Mouse (Mus musculus) hindbrain, embryonic 12.5 days (tissue): ENCODE data around the gene Lamp2. TPM values are rescaled to one million over a fixed set of nuclear protein-coding genes. Genes with fewer than 3 reads are reported as not detected.
"Not testable (repeated sequence)": the region's sequence is repeated elsewhere in the genome, so short reads cannot be mapped to it uniquely, and the experiment has no call there.

Source experiments
- ATAC-seq: fragments of 200-750 bp; cut with Nextera tagmentation; 2 replicates; pipeline ENCODE4 v1.8.0; 2017; ENCODE audit warnings: moderate TSS enrichment; ENCODE audit not compliant: low FRiP score
- H3K27ac ChIP-seq: fragments of 300-500 bp; sonication (generic); 2 replicates; pipeline ENCODE4 v1.5.1; 2016; ENCODE audit warnings: mild to moderate bottlenecking
- H3K27me3 ChIP-seq: fragments of 300-500 bp; sonication (generic); 2 replicates; pipeline ENCODE4 v1.6.1; 2016; ENCODE audit warnings: mild to moderate bottlenecking
- H3K36me3 ChIP-seq: fragments of 300-500 bp; sonication (generic); 2 replicates; pipeline ENCODE4 v1.6.1; 2016; ENCODE audit warnings: mild to moderate bottlenecking
- H3K4me1 ChIP-seq: fragments of 300-500 bp; sonication (generic); 2 replicates; pipeline ENCODE4 v1.6.1; 2016
- H3K4me2 ChIP-seq: fragments of 300-500 bp; sonication (generic); replicated peaks from 2 replicates; pipeline ENCODE4 v1.6.1; 2016; ENCODE audit warnings: mild to moderate bottlenecking
- H3K4me3 ChIP-seq: fragments of 300-500 bp; sonication (generic); 2 replicates; pipeline ENCODE4 v1.5.1; 2016; ENCODE audit warnings: mild to moderate bottlenecking
- H3K9ac ChIP-seq: fragments of 300-500 bp; sonication (generic); 2 replicates; pipeline ENCODE4 v1.6.1; 2016; ENCODE audit warnings: mild to moderate bottlenecking, moderate library complexity
- H3K9me3 ChIP-seq: fragments of 300-500 bp; sonication (generic); replicated peaks from 2 replicates; pipeline ENCODE4 v1.6.1; 2016; ENCODE audit warnings: mild to moderate bottlenecking
- WGBS: fragments of 180-500 bp; shearing (Covaris S2); methylation state at CpG from one replicate; pipeline ENCODE4 v1.1.7; 2016; 5-methylcytosine and 5-hydroxymethylcytosine counted together
- polyA plus RNA-seq: library from polyadenylated mRNA; unstranded; fragments of >200 nt; fragmentation: Nextera tagmentation; extraction: Ambion mirVana; gene quantifications from 2 replicates; pipeline ENCODE4 v1.2.1, GENCODE M21; 2016

The Lamp2 gene
- polyA plus RNA-seq, 1 experiment from 2014 or later: 82.8 TPM

- ATAC-seq: no peak
- Histone ChIP-seq H3K9me3 (no peaks in the 10 kb centered on the region), H3K27me3 (no peaks in the 10 kb centered on the region), H3K36me3 (no peaks in the 10 kb centered on the region; the same call in 1 of the 2 replicates), H3K9ac (no peak overlapping the region), H3K27ac (no peak overlapping the region), H3K4me2 (no peak overlapping the region), H3K4me3 (no peak overlapping the region), H3K4me1 (no peaks in the 10 kb centered on the region)
- 88% methylated on average over 3 of the region's 3 CpGs for WGBS
Measured at GRCm38 (mm10) chrX:38422396-38422795, 33.9 kb downstream of the Lamp2 start.

DNA sequence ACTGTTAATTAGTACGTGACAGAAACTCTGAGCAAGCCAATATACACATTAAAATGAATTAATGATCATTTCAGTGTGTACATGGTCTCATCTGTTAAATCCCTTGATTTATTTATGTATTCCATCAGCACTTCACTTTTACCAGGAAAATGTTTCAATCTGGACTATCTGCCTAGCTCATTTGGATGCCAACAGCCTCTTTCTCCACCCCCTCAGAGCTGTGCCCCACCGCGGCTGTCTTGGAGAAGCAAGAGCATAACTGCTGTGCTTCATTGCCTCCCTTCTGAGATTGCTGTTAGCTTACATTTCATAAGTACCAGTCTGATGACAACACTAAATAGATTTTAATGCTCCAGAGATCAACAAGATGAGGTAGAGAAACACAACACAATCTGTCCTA lies 52.4 kb downstream of the Lamp2 start:
- H3K36me3 ChIP-seq: no peaks in the 10 kb centered on the region
- H3K9ac ChIP-seq: no peak overlapping the region
- ATAC-seq: 0 out of 2 replicates have a peak, but pooled peaks have one; percentile 46
- no peak overlapping the region for H3K4me2 ChIP-seq
- 69% methylated on average over 3 of the region's 3 CpGs for WGBS
- H3K9me3 ChIP-seq: no peaks in the 10 kb centered on the region
- H3K27me3 ChIP-seq: no peaks in the 10 kb centered on the region
- H3K27ac ChIP-seq: no peak overlapping the region
- H3K4me3 ChIP-seq: no peak overlapping the region
- H3K4me1 ChIP-seq: no peaks in the 10 kb centered on the region

GRCm38 (mm10) chrX:38402981-38403380 lies 53.3 kb downstream of the Lamp2 start:
- H3K4me1 ChIP-seq: no peaks in the 10 kb centered on the region
- WGBS: 79% methylated on average over 5 of the region's 5 CpGs
- no peaks in the 10 kb centered on the region for H3K9me3 ChIP-seq
- H3K4me3 ChIP-seq: no peak overlapping the region
- H3K4me2 ChIP-seq: no peak overlapping the region
- H3K9ac ChIP-seq: no peak overlapping the region
- no peaks in the 10 kb centered on the region for H3K27me3 ChIP-seq
- H3K36me3 ChIP-seq: no peaks in the 10 kb centered on the region
- no peak overlapping the region for H3K27ac ChIP-seq
- ATAC-seq: no peak

GRCm38 (mm10) chrX:38402004-38402403 lies 54.2 kb downstream of the Lamp2 start:
- Histone ChIP-seq H3K27me3 (no peaks in the 10 kb centered on the region), H3K9ac (no peak overlapping the region), H3K4me2 (no peak overlapping the region), H3K27ac (no peak overlapping the region), H3K36me3 (no peaks in the 10 kb centered on the region), H3K9me3 (no peaks in the 10 kb centered on the region), H3K4me1 (no peaks in the 10 kb centered on the region), H3K4me3 (no peak overlapping the region)
- WGBS: 80% methylated on average over 6 of the region's 6 CpGs
- ATAC-seq: no peak

DNA sequence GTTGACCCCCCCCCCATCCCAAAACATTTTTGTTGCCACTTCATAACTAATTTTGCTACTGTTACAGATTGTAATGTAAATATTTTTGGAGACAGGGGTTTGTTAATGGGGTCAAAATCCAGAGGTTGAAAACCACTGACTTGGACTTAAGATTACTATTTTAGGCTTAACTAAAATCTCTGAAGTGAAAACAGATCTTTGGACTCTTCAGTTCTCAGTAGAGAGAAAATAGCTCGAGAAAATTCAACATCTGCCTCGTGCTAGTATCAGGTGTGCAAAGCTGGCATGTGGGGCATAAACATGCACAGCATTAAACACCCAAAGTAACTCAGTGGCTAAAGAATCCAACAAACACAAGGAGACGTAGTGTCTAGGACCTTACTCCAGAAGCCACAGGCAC lies 55.6 kb downstream of the Lamp2 start:
- WGBS: 94% methylated on average over 3 of the region's 3 CpGs
- ATAC-seq: no peak
- Histone ChIP-seq H3K27me3 (no peaks in the 10 kb centered on the region), H3K9me3 (no peaks in the 10 kb centered on the region), H3K36me3 (no peaks in the 10 kb centered on the region), H3K4me2 (no peak overlapping the region), H3K4me1 (no peaks in the 10 kb centered on the region), H3K27ac (no peak overlapping the region), H3K4me3 (no peak overlapping the region), H3K9ac (no peak overlapping the region)

DNA sequence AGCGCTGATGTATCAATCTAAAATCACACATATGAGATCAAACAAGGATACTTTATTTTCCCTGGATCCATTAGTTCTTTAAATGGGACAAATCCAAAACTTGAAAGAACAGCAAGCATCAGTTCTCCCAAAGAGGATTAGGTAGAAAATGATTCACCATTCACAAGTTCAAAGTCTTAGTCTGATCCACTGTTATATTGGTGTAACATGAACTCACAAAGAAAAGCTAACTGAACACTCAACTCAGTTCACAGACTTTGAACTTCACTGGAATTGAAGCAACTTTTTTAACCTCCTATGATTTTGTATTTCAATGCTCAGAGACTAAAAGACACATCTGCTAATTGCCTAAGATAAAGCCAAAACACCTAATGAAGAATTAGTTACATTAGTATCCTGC lies 56.6 kb downstream of the Lamp2 start:
- Histone ChIP-seq H3K27me3 (no peaks in the 10 kb centered on the region), H3K4me2 (no peak overlapping the region), H3K4me3 (no peak overlapping the region), H3K36me3 (no peaks in the 10 kb centered on the region), H3K27ac (no peak overlapping the region), H3K9ac (no peak overlapping the region), H3K9me3 (no peaks in the 10 kb centered on the region), H3K4me1 (no peaks in the 10 kb centered on the region)
- ATAC-seq: no peak
- whole genome bisulfite sequencing: 90% methylated on average over 1 of the region's 1 CpGs

GRCm38 (mm10) chrX:38373169-38373568 lies 83.1 kb downstream of the Lamp2 start:
- WGBS: 76% methylated on average over 1 of the region's 1 CpGs
- H3K9ac ChIP-seq, H3K27ac ChIP-seq, H3K36me3 ChIP-seq, H3K9me3 ChIP-seq, ATAC-seq, H3K27me3 ChIP-seq, H3K4me1 ChIP-seq, H3K4me2 ChIP-seq, H3K4me3 ChIP-seq: not testable (repeated sequence)

GRCm38 (mm10) chrX:38364621-38365020 lies 91.6 kb downstream of the Lamp2 start:
- not testable (repeated sequence) for ATAC-seq, H3K36me3 ChIP-seq, H3K4me3 ChIP-seq, H3K4me1 ChIP-seq, H3K27me3 ChIP-seq, H3K9me3 ChIP-seq, H3K4me2 ChIP-seq, H3K27ac ChIP-seq, H3K9ac ChIP-seq
- WGBS: 75% methylated on average over 1 of the region's 1 CpGs

GRCm38 (mm10) chrX:38362016-38362415 lies 94.2 kb downstream of the Lamp2 start:
- Histone ChIP-seq H3K4me1 (no peaks in the 10 kb centered on the region), H3K4me2 (no peak overlapping the region), H3K27me3 (no peaks in the 10 kb centered on the region), H3K36me3 (no peaks in the 10 kb centered on the region), H3K9ac (no peak overlapping the region), H3K27ac (no peak overlapping the region), H3K9me3 (no peaks in the 10 kb centered on the region), H3K4me3 (no peak overlapping the region)
- ATAC-seq: no peak
- 70% methylated on average over 8 of the region's 8 CpGs for WGBS

Other genes starting within 250 kb of the Lamp2 start
- gene Tmem255a, start 204.0 kb downstream of the Lamp2 start, polyA plus RNA-seq: 22.2 and 27.4 TPM in 2 replicates
- 0.06 and 0.40 TPM in 2 replicates for gene Atp1b4, start 140.3 kb downstream of the Lamp2 start, polyA plus RNA-seq
- gene Cul4b, start 119.7 kb upstream of the Lamp2 start, polyA plus RNA-seq: 31.5 and 33.8 TPM in 2 replicates
- 125 TPM in 2 replicates for gene Mcts1, start 144.1 kb upstream of the Lamp2 start, polyA plus RNA-seq
- 25.9 and 29.0 TPM in 2 replicates for gene C1galt1c1, start 178.6 kb upstream of the Lamp2 start, polyA plus RNA-seq